Mouse (Mus musculus) heart, postnatal 0 days (tissue): Measurements from ENCODE around the gene Stk39. TPM values are rescaled to one million over a fixed set of nuclear protein-coding genes. Genes with fewer than 3 reads are reported as not detected.

Experiments
- ATAC-seq: fragments of 200-750 bp; cut with Nextera tagmentation; 2 replicates; pipeline ENCODE4 v1.8.0; 2017; ENCODE audit warnings: low read depth, moderate number of reproducible peaks, moderate library complexity; ENCODE audit not compliant: insufficient read depth
- DNase-seq: peaks from one replicate; pipeline ENCODE4 v3.0.0-alpha.2; 2016; ENCODE audit warnings: low spot score
- H3K27ac ChIP-seq: fragments of 300-500 bp; sonication (generic); 2 replicates; pipeline ENCODE4 v1.5.1; 2014; ENCODE audit warnings: low read depth, mild to moderate bottlenecking
- H3K27me3 ChIP-seq: fragments of 300-500 bp; sonication (generic); 2 replicates; pipeline ENCODE4 v1.6.1; 2014; ENCODE audit warnings: low read length, mixed read lengths; ENCODE audit not compliant: control insufficient read depth, insufficient read depth
- H3K36me3 ChIP-seq: fragments of 300-500 bp; sonication (generic); replicated peaks from 2 replicates; pipeline ENCODE4 v1.6.1; 2014; ENCODE audit warnings: low read length, mixed read lengths; ENCODE audit not compliant: control insufficient read depth, insufficient read depth
- H3K4me1 ChIP-seq: fragments of 300-500 bp; sonication (generic); 2 replicates; pipeline ENCODE4 v1.6.1; 2014; ENCODE audit warnings: antibody characterized with exemption; ENCODE audit not compliant: control insufficient read depth, insufficient read depth
- H3K4me2 ChIP-seq: fragments of 300-500 bp; sonication (generic); 2 replicates; pipeline ENCODE4 v1.6.1; 2014; ENCODE audit warnings: low read depth, mild to moderate bottlenecking, low read length, moderate library complexity
- H3K4me3 ChIP-seq: fragments of 300-500 bp; sonication (generic); 2 replicates; pipeline ENCODE4 v1.5.1; 2014; ENCODE audit warnings: low read depth, low read length
- H3K9ac ChIP-seq: fragments of 300-500 bp; sonication (generic); replicated peaks from 2 replicates; pipeline ENCODE4 v1.6.1; 2014; ENCODE audit warnings: low read depth, low read length, mixed read lengths
- H3K9me3 ChIP-seq: fragments of 300-500 bp; sonication (generic); replicated peaks from 2 replicates; pipeline ENCODE4 v1.6.1; 2016; ENCODE audit warnings: low read length; ENCODE audit not compliant: control insufficient read depth
- CTCF ChIP-seq: IDR thresholded peaks from 2 replicates; pipeline ENCODE4 v1.5.1; 2016; ENCODE audit warnings: antibody characterized with exemption, control low read depth, low read depth
- EP300 ChIP-seq: IDR thresholded peaks from 2 replicates; pipeline ENCODE4 v1.6.1; 2016; ENCODE audit warnings: antibody characterized with exemption, low read depth
- WGBS: fragments of 180-500 bp; shearing (Covaris S2); extraction: QIAGEN DNeasy Blood & Tissue Kit; methylation state at CpG from one replicate; pipeline ENCODE4 v1.1.7; 2014; 5-methylcytosine and 5-hydroxymethylcytosine counted together
- polyA plus RNA-seq: library from polyadenylated mRNA; unstranded; fragments of >200 nt; fragmentation: Nextera tagmentation; extraction: Ambion mirVana; gene quantifications from 2 replicates; pipeline ENCODE4 v1.2.1, GENCODE M21; 2015
- total RNA-seq: library from RNA; depleted of rRNA; stranded (reverse); fragments of >200 nt; gene quantifications from 2 replicates; pipeline ENCODE4 v1.2.3, GENCODE M21; 2014; ENCODE audit warnings: low replicate concordance

Gene Stk39
- total and polyA plus RNA-seq, 2 experiments from 2014 or later: 81.8 to 93.2 TPM

GRCm38 (mm10) chr2:68342122-68342646 lies 129.9 kb downstream of the Stk39 start:
- H3K4me3 ChIP-seq: no peak overlapping the region
- no peaks in the 10 kb centered on the region for H3K9me3 ChIP-seq
- no peak for ATAC-seq
- H3K4me2 ChIP-seq: no peak overlapping the region
- 88% methylated on average over 7 of the region's 7 CpGs for WGBS
- no peak for DNase-seq
- TF ChIP-seq EP300: no peak
- TF ChIP-seq CTCF: no peak
- H3K36me3 ChIP-seq: peaks cover 38% of the 10 kb centered on the region
- no peaks in the 10 kb centered on the region for H3K4me1 ChIP-seq
- H3K27me3 ChIP-seq: no peaks in the 10 kb centered on the region
- H3K27ac ChIP-seq: no peak overlapping the region
- H3K9ac ChIP-seq: no peak overlapping the region

- 71% methylated on average over 6 of the region's 6 CpGs for WGBS
These were observed 135.2 kb downstream of the Stk39 start for GRCm38 (mm10) chr2:68336913-68337312.

DNA sequence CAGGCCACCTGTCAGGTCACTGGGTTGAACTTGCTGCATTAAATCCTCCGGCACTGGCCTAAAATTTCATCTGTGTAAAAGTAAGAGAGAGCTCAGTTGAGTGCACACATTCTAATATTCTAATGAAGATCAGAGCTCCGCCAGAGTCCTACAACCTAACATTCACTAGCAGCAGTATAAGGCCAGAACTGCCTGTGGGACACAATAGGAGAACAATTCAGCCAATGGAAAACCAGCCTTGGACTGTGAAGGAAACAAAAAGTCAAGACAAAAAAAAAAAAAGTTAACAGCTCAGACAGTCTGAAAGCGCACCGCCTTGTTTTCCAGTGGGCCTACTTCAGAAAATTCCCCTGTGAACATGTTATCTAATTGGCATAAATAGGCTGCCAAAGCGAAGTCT lies 137.1 kb downstream of the Stk39 start:
- 0 out of 2 replicates have a peak overlapping the region, but pooled peaks have one; percentile 40 for H3K27ac ChIP-seq
- no peak; the same call in 1 of the 2 replicates for ATAC-seq

More at GRCm38 (mm10) chr2:68336913-68337312, 135.2 kb downstream of the Stk39 start:
- Histone ChIP-seq H3K36me3 (peaks cover 34% of the 10 kb centered on the region), H3K4me1 (peaks cover 12% of the 10 kb centered on the region), H3K9ac (no peak overlapping the region), H3K27me3 (no peaks in the 10 kb centered on the region), H3K4me2 (no peak overlapping the region), H3K27ac (no peak overlapping the region), H3K9me3 (no peaks in the 10 kb centered on the region), H3K4me3 (no peak overlapping the region)
- no peak for DNase-seq
- no peak for TF ChIP-seq CTCF
- TF ChIP-seq EP300: no peak
- ATAC-seq: no peak

DNA sequence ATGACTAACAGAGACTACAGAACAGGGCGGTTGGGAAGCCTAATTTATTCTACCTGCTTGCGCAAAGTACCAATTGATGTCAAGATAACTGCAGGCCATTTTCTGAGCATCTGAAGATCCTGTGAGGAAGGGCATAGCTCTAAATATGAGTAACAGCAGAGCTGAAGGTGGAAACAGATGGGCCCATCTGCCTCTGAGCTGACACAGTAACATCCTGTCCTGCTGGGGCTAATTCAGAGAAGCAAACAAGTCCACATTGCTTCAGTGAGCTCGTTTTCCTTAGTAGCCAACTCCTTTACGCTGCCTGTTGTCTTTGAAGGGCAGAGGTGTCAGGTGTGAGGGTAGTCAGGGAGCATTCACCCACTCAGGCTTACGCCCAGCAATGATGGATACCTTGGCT lies 146.8 kb downstream of the Stk39 start:
- peaks cover 5% of the 10 kb centered on the region; the same call in 1 of the 2 replicates for H3K36me3 ChIP-seq
- H3K27me3 ChIP-seq: no peaks in the 10 kb centered on the region
- 80% methylated on average over 5 of the region's 5 CpGs for WGBS
- no peak for ATAC-seq
- H3K9me3 ChIP-seq: no peaks in the 10 kb centered on the region
- H3K9ac ChIP-seq: no peak overlapping the region
- H3K4me3 ChIP-seq: no peak overlapping the region
- no peak for TF ChIP-seq EP300
- TF ChIP-seq CTCF: no peak
- 0 out of 2 replicates have a peak, but pooled peaks cover 4% of the 10 kb centered on the region for H3K4me1 ChIP-seq
- H3K27ac ChIP-seq: no peak overlapping the region
- DNase-seq: no peak
- H3K4me2 ChIP-seq: no peak overlapping the region

More for the DNA sequence above, 137.1 kb downstream of the Stk39 start:
- Histone ChIP-seq H3K4me3 (no peak overlapping the region), H3K36me3 (peaks cover 22% of the 10 kb centered on the region), H3K9me3 (no peaks in the 10 kb centered on the region), H3K27me3 (no peaks in the 10 kb centered on the region), H3K4me2 (no peak overlapping the region), H3K9ac (no peak overlapping the region), H3K4me1 (peaks cover 12% of the 10 kb centered on the region)
- WGBS: 53% methylated on average over 5 of the region's 5 CpGs
- TF ChIP-seq CTCF (no peak), EP300 (no peak)
- DNase-seq: no peak

DNA sequence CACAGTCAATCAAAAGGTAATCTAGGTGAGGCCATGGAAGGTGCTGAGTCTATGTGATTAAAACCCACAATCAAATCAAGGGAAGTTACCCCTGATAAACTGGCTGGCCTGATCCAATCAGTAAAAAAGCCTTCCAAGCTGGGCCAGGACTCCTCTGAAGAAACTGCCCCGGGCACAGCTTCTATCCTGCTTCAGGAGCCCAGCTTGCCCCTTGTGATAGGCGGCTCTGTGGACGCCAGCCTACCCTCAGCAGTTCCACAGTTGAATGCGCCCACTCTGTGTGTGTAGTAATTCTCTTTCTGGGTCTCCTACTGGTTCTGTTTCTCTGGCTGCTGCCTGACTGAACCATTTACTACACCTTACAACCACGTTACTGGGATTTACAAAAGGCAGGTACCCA lies 150.8 kb downstream of the Stk39 start:
- Histone ChIP-seq H3K27me3 (no peaks in the 10 kb centered on the region), H3K4me3 (no peak overlapping the region), H3K9ac (no peak overlapping the region), H3K9me3 (no peaks in the 10 kb centered on the region), H3K4me2 (no peak overlapping the region), H3K27ac (no peak overlapping the region), H3K4me1 (peaks cover 17% of the 10 kb centered on the region; the same call in 1 of the 2 replicates), H3K36me3 (no peaks in the 10 kb centered on the region)
- 75% methylated on average over 5 of the region's 5 CpGs for WGBS
- no peak for ATAC-seq
- TF ChIP-seq CTCF (no peak), EP300 (no peak)
- DNase-seq: no peak

DNA sequence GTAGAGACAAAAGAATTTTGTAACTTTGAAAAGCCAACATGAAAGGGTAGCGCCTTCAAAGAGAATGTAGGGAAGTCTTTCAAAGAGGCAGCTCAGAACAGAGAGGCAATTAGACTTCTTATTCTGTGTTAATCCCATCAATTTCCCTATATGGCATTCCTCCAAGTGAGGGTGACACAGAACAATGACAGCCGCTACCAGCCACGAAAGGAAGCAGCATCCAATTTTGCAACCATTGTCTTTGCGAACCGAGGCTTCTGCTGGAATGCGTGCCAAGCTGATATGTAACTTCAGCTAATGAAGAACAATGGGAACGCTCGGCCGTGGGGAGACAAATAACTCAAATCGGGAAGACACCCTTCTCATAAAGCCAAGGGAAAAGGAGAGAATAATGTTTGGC lies 151.4 kb downstream of the Stk39 start:
- Histone ChIP-seq H3K9me3 (no peaks in the 10 kb centered on the region), H3K4me3 (no peak overlapping the region), H3K36me3 (no peaks in the 10 kb centered on the region), H3K9ac (no peak overlapping the region), H3K4me2 (no peak overlapping the region), H3K4me1 (peaks cover 17% of the 10 kb centered on the region; the same call in 1 of the 2 replicates), H3K27me3 (no peaks in the 10 kb centered on the region), H3K27ac (no peak overlapping the region)
- no peak for DNase-seq
- no peak for TF ChIP-seq CTCF
- TF ChIP-seq EP300: no peak
- ATAC-seq: no peak
- WGBS: 29% methylated on average over 10 of the region's 10 CpGs
